In the genomic region with DNA sequence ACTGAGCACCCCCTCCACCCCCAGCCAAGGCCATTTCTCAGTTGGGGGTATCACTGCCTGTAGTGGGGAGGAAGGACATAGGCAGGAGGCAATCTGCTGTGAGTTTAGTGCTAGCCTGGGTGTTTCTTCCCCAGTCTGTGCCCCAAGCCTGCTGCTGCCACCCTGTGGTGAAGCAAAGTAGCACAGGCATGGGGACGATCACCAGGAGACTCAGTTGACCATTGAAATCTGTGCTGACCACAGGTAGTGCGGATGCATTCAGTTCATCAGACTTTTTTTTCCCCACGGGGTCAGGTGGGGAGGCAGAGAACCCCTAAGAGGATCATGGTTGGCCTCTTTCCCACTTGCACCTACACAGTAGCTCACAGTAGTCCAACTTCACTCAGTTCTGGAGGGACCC, we compare ENCODE assay signal across 8 mouse cellular contexts. TPM values are rescaled to one million over a fixed set of nuclear protein-coding genes. Genes with fewer than 3 reads are reported as not detected.
DNase-seq lines count a peak whose midpoint lies in the region; ATAC-seq and TF ChIP-seq lines count a peak whose summit lies in the region.
"Had no signal": no experiment of that assay in that cellular context is flagged by ENCODE, and none has a peak within 500 bp of the region (broad histone marks: within the 10 kb centered on the region; RNA-seq: fewer than 3 reads in every experiment).

No protein-coding gene starts in this region.

- ATAC-seq in CD4-positive, CD25-positive, alpha-beta regulatory T cell, adult 4 months, result peak; percentile 68

- no peaks in the 10 kb centered on the region for H3K27me3 ChIP-seq in cerebellum, adult 2 months (ENCODE audit: control insufficient read depth, insufficient read depth, low read length)

- TF ChIP-seq POLR2A in cerebellum, adult 2 months (IDR thresholded peaks at IDR 0.05; ENCODE audit: borderline replicate concordance, insufficient read depth, low read length), result no peak

- no peak overlapping the region for H3K4me3 ChIP-seq in cerebellum, adult 2 months (replicated peaks; ENCODE audit: insufficient read depth, low read depth, low read length)

- peak; percentile 77 for DNase-seq in MN1 (ENCODE audit: low spot score)
- DNase-seq in cerebellum, adult 2 months, result peak; percentile 41 to 55
- peak; percentile 71 for DNase-seq in gastrocnemius, postnatal 10 days
- peak; percentile 46 to 71 for DNase-seq in layer of hippocampus, adult 18-20 months (ENCODE audit: low spot score in 2 of 2)
- peak; percentile 80 for DNase-seq in lung, postnatal 14 days
- peak; percentile 61 for DNase-seq in spleen, adult 12 weeks (ENCODE audit: low spot score)

- peak; percentile 86 for TF ChIP-seq CTCF in cerebellum, adult 2 months (IDR thresholded peaks at IDR 0.05; ENCODE audit: borderline replicate concordance, insufficient read depth, low read depth, low read length)

- 66% methylated on average over 3 of the region's 3 CpGs for WGBS in cerebellum, adult 2 months

- H3K4me1 ChIP-seq in cerebellum, adult 2 months (ENCODE audit: control insufficient read depth, insufficient read depth, low read length), result peaks cover 3% of the 10 kb centered on the region; the same call in 1 of the 2 replicates

- no peak overlapping the region for H3K27ac ChIP-seq in cerebellum, adult 2 months (ENCODE audit: insufficient read depth, low read length)

RNA-seq across cellular contexts. Expression of a gene that starts 2.2 kb away (rescaled TPM):
- polyA plus RNA-seq in CD4-positive, CD25-positive, alpha-beta regulatory T cell, adult 4 months (2017; shearing (Covaris generic)), result 10 to 100 TPM in 1 of 2 experiments, 1 to 10 TPM in 1; 6.2 to 15.8 TPM
- 2.1 and 3.0 TPM in 2 replicates for polyA plus RNA-seq in cerebellum, adult 2 months (2012; rRNA removed)
- 1 to 10 TPM; 1.8 to 3.2 TPM for total RNA-seq in gastrocnemius, postnatal 10 days (2021)
- 1 to 10 TPM; 1.8 to 3.9 TPM for total RNA-seq in layer of hippocampus, adult 18-20 months (2021)

RNA-seq across cellular contexts. Expression of a gene that starts 22.2 kb away (rescaled TPM):
- polyA plus RNA-seq in CD4-positive, CD25-positive, alpha-beta regulatory T cell, adult 4 months (2017; shearing (Covaris generic)), result 10 to 100 TPM; 94.2 to 96.9 TPM
- 371 and 379 TPM in 2 replicates for polyA plus RNA-seq in cerebellum, adult 2 months (2012; rRNA removed)
- total RNA-seq in gastrocnemius, postnatal 10 days (2021), result 100 to 1,000 TPM; 151 to 159 TPM
- 100 to 1,000 TPM; 295 to 322 TPM for total RNA-seq in layer of hippocampus, adult 18-20 months (2021)

RNA-seq across cellular contexts. Expression of a gene that starts 35.9 kb away (rescaled TPM):
- 100 to 1,000 TPM; 134 to 185 TPM for polyA plus RNA-seq in CD4-positive, CD25-positive, alpha-beta regulatory T cell, adult 4 months (2017; shearing (Covaris generic))
- polyA plus RNA-seq in cerebellum, adult 2 months (2012; rRNA removed), result 113 and 116 TPM in 2 replicates
- 10 to 100 TPM; 18.8 to 25.7 TPM for total RNA-seq in gastrocnemius, postnatal 10 days (2021)
- total RNA-seq in layer of hippocampus, adult 18-20 months (2021), result 10 to 100 TPM; 49.3 to 57.6 TPM

RNA-seq across cellular contexts. Expression of a gene that starts 57.1 kb away (rescaled TPM):
- polyA plus RNA-seq in CD4-positive, CD25-positive, alpha-beta regulatory T cell, adult 4 months (2017; shearing (Covaris generic)), result under 1 TPM in 1 of 2 experiments, not detected in 1; 0.60 TPM
- 0.05 TPM in 1 of 2 replicates, not detected in the other for polyA plus RNA-seq in cerebellum, adult 2 months (2012; rRNA removed)
- under 1 TPM; 0.14 to 0.16 TPM for total RNA-seq in gastrocnemius, postnatal 10 days (2021)
- total RNA-seq in layer of hippocampus, adult 18-20 months (2021), result 1 to 10 TPM; 3.8 to 4.3 TPM
- polyA plus RNA-seq: heart, embryonic 16.5 days had no signal
